Mouse (Mus musculus) CD8-positive naive resting alpha-beta T cell, adult 2 months (primary cell): ENCODE data around the gene Yap1.

Source experiments
- DNase-seq, 2 experiments: peaks; one replicate each; pipeline ENCODE4 v3.0.0; 2022; ENCODE audit warnings: low read depth in 2 of 2, low spot score in 2 of 2

The Yap1 gene

DNA sequence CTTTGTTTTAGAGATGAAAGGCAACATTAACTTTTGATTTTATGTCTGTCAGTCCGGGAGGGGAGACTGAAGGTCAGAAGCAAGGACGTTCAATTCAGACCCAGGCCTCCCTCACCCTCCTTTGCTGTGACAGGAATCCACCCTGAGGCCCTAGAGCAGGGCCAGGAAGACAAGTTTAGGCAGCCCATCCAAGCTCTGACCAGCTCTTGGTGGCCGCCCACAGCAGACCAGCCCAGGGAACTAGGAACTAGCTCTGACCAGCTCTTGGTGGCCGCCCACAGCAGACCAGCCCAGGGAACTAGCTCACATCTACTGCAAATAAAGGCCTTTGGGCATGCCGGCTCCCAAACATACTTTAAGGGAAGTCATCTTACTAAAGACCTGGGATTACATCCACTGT lies 26.8 kb downstream of the Yap1 start:
- DNase-seq: no peak

DNA sequence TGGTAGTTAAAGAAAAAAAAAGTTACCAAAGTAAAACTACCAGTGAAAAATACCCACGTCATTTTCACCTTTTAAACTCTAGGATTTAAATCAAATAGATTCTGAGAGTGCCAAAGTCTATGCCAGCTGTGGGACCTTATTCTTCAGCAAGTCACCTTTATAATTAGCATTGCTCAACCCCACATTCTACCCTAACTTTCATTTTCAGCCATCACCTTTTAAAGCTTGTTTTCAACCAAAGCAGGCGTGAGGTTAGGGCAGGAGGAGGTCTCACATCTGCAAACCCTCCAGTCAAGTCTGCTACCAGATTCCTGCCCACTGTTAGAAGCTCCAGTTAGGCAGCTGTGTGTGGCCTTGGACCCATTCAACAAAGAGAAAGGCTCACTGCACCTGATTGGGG lies 32.4 kb downstream of the Yap1 start:
- DNase-seq: no peak

DNA sequence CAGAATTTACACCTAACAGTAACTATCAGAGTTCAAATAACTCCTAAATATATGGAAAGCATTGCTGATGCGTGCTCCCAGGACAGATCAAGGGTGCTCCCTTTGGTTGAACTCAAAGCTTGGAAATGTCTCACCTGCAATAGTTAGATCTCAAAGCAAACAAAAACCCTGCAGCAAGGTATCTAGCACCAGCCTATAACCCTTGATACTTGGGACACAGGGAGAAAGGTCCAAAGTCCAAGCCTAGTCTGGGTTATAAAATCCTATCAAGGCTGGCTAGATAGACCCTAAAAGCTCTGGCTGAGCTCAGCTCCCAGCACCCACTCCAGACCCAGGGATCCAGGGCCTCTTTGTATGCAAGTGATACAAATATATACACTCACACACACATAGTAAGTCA lies 36.4 kb downstream of the Yap1 start:
- no peak for DNase-seq

DNA sequence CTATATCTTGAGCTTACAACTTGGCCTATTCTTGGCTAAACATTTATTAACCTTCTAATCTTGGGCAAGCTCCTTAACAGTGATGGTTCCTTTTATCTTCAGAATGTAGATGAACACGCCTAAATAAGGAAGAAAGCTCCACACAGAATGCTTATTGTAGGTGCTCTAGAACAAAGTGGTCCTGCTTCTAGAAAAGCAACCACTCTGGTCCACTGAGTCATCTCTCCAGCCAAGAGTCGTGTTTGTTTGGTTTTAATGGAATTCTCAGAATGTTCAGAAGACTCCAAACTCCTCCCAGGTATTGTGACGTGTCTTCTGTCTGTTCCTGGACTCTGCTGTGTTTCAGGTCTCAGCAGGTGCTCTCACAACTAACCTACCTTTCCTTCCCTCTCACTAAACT lies 38.8 kb downstream of the Yap1 start:
- no peak for DNase-seq

DNA sequence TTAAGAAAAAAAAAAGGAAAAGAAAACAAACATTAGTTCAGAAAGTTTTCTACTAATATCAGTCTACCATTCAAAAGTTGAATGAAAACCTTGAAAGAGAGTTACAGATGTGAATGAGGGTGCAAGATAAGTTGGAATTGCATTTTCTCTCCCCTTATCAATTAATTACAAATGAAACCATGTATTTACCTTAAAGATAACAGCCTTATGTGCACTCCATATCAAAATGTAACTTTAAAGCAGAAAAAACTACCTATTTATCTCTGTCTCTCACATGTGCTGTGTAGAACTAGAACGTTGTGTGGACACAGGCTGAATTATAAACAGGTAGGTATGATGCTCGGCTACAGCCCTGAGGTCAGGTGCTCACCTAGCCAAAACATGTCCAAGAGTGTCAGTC lies 40.5 kb downstream of the Yap1 start:
- DNase-seq: no peak

DNA sequence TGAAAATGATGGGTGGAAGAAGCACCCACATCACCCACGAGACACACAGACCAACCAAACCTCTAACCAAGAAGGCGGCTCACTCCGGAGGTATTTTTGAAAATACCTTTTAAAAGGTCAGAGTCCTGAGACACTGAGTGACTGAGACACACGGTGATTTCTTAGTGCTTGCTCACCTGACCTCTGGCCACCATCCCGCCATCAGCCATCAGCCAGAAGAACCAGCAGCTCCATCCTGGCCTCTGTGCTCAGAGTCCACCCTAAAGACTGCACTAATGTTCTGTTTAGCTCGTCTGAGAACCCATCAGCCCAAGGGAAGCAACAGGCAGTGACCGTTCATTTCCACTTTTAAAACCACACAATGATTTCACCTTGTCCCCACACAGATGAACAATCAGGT lies 41.5 kb downstream of the Yap1 start:
- DNase-seq: no peak

DNA sequence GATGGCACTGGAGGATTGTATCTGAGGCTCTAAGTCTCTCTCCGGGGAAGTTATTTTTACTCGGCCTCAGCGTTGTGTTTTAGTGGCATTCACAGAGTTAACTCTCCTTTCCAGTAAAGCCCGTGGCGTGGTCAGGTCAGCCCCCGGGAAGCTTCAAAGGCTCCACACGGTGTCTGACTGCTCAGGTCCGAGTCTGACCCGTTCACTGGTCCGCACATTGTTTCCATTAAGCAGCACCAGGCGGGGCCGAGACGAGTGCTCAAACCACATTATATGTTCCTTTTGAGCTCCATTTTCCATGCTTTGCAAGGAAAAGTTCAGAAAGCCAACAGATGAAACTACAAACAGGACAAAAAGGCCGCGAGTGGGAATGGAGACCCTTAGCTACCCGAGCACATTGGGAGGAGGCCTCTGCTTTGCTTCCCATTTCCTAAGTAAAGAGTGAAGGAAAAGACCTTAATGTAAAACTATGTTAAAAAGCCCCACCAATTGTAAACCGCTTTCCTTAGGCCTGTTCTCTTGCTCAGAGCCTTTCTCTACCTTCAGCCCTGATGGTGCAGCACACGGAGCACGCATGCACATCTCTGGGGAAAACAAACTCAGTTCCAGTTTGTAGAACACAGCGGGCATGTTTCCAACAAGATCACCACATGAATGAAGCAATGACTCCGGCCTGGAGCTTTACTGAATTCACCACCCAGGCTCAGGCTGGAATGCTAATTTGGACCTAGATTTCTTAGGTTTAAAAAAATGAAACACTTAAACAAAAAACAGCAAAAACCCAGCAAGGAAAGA lies 42.8 kb downstream of the Yap1 start:
- no peak for DNase-seq

DNA sequence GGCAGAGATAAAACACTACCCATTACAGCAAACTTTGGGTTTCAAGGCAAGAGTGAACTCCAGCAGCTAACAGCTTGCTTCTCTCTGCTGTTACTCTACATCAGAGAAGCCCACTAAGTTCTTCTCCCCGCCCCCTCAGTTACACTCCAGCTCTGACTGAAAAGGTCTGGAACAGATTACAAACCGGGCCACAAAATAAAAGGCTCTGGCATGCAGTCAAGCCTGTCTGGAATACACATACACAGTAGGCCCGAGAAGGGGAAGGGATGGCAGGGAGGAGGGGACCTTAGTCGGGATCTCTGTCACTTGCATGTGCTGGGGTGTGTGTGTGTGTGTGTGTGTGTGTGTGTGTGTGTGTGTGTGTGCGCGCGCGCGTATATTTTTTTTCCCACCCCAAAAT lies 44.0 kb downstream of the Yap1 start:
- DNase-seq: no peak

DNA sequence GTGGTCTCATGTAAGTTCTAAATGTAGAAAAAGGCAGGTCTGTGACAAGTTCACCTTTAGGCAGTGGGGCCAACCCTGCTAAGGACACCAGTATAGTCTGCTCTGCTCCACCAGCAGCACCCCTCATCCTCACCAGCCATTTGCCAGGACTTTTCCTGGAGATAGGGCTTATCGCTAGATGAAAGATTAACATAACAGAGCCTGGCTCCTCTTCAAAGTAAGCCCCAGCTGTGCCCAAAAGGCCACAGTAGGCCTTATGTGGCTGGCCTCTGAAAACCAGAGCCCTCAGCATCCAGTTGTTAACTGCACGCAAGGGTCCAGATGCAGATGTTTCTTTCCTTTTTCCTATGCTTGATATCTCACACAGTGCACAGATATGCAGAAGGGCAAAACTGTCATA lies 45.1 kb downstream of the Yap1 start:
- DNase-seq: no peak

DNA sequence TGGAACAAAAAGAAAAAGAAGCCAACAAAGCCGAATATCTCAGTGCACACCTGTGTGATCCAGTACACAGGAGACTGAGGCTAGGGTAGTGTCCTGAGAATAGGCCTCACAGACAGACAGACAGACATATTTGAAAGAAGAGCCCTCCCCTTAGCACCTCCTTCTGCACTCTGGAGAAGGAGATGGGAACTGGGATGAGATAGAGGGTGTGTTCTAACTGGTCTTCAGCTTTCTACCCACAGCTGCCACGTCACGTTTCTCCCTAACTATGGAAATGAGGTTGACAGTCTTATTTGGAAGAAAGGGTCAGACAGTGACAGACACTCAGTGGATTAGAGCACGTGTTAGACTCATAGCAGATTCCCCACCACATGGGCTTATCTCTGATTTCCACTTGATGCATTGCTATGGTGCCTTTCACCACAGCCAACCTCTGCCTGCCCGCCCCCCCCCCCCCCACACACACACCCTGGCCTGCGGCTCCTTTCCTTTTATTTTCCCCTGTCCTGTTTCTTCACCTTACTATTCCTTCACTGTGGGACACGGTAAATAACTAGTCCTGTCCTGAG lies 46.3 kb downstream of the Yap1 start:
- no peak for DNase-seq

DNA sequence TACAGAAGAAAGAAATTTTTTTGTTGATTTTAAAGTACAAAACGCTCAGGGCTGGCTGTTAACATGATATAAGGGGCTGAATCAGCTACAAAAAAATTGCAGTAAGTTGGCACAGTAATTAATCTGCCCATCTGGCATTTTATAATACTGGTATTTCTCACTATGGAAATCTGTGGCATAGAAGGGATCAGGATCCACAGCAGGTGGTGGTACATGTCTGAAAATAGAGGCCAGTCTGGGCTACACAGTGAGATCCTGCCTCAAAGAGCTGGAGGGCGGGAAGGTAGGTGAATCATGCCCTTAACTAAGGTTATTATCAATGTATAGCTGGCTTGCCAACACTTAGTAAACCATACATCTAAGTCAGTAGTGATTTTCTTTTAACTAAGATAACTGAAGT lies 47.0 kb downstream of the Yap1 start:
- DNase-seq: no peak

DNA sequence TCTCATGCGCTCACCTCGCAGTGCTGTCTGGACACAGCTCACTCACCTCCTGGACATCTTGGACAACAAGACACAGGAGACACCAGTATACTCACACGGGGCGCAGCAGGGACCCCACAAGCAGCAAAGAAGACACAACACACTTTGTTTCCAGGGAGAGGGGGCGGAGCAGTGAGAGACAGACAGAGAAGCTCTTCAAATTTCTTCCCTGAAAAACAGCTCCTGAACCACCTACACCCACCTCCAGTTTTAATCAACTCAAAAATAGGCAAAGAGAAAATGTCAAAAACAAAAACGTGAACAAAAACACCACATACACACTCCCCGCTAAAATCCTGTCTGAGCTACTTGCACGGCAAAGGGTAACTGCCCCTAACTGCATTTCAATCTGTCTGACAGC lies 48.0 kb downstream of the Yap1 start:
- DNase-seq: no peak

DNA sequence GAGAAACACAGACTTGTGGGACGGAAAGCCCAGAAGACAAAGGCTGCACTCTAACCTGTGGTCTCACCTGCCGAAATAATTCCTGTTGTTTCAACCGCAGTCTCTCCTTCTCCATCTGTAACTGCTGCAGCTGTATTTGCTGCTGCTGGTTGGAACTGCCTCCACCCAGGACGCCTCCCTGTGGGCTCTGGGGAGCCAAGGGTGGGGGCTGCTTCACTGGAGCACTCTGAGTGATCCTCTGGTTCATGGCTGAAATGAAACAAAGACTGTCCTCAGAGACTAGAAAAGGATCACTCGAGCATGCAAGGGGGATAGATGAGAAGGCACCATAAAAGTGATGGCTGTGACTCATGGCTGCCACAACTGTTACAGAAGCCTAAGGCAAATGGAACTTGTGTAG lies 51.5 kb downstream of the Yap1 start:
- DNase-seq: no peak

DNA sequence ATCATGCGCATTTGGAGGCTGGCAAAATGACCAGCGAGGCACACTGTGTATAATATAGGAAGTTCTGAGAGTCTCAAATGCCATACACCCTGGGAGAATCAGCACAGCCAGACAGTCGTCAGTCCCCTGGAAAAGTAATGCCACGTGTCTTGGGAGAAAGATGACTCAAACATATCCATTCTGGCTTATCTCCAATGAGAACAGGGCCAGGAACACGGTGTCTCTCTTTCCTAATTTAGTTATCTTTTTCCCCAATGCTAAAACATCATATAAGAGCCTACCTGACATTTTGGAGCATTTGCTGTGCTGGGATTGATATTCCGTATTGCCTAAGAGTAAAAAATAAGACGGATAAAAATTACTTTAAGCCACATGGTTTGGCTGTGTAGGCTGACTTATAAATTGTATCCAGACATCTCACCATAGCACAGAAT lies 54.2 kb downstream of the Yap1 start:
- DNase-seq: no peak

DNA sequence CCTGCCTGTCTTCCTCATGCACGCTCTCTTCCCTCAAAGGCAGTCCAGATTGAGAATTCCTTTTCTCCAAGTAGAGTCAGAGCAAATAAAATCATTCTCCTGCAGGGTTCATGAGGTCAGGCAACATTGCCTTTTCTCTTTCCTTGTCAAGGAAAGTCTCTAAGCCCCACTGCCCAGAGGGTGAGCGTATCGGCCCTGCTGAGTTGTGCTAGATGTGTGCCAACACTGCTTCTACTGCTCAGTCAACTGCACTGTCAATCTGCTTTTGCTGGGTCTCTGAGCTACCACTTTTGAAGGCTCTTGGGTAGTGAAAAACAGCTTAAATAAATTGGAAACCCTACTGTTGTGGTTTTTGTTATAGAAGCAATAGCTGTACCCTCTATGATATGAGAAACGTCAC lies 56.5 kb downstream of the Yap1 start:
- no peak for DNase-seq

DNA sequence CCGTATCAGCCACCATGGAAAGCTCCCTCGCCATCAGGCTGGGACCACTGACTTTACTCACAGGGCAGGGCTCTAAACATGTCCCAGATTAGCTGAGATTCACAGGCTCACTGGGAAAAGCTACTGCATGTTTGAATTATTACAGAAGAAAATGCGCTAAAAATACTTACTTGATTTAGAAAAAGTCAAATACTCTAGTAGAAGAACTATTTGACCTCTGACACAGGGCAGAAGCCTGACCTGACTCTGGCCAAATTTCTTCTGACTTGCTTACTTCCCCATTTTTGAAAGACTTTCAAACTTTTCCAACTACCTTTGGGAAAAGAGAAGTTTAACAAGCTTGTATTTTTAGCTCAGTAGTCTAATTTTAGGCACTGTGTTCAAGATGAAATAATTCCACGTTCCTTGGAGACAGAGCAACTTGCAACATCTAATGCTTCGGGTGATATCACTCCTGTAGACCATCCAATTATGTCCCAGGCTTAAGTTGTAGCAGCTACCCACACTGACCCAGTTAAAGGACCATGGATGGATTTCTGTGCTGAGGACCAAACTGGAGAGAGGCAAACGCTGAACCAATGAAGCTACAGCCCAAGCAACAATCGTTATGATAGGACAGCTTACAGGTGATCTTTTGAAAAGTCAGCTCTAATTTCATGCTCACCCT lies 60.5 kb downstream of the Yap1 start:
- DNase-seq: no peak

DNA sequence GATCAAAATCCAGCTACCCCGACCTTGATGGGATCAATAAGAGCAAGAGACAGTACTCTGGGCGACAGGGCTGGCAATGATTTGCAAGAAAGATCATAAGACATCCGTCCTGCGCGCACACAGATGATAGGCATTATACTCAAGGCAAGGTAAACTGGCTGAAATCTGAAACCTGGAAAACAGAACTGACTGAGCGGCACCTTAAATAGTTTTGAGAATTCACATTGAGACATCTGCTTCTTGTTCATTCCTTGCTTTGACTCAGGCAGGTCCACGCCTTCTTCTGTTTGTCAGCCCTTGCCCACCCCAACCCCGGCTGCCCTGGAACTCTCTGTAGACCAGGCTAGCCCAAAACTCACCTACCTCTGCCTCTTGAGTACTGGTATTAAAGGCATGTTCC lies 61.7 kb downstream of the Yap1 start:
- no peak for DNase-seq

DNA sequence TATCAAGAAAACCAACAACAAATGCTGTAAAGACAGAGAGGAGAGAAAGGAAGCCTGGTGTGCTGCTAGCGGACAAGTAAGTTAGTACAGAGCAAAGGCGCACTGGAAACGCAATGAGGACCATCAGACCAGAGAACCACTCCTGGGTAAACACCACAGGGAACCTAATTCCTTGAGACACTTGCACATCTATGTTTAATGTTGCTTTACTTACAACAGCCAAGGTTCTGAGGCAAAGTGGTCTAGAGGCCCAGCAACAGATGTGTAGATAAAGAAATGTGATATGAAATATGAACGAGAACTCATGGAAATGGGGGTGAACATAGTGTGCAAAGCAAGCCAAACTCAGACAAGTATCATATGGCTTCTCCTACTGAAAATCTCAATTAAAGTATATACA lies 64.3 kb downstream of the Yap1 start:
- no peak for DNase-seq

DNA sequence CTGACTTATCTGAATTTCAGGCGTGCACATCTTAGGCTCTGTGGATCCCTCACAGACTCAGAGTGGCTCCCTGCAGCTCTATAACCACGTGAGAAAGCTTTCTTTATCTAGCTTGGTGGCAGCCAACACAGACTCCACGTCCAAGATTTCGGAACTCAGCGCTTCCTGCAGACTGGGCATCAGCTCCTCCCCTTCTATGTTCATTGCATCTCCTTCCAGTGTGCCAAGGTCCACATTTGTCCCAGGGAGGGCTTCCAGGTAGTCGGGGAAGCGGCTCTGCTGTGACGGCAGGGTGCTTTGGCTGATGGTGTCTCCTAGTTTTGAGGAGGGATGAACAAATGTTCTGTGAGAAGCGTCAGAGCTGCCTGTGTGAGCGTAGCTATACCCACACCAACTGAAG lies 70.0 kb downstream of the Yap1 start:
- no peak for DNase-seq

DNA sequence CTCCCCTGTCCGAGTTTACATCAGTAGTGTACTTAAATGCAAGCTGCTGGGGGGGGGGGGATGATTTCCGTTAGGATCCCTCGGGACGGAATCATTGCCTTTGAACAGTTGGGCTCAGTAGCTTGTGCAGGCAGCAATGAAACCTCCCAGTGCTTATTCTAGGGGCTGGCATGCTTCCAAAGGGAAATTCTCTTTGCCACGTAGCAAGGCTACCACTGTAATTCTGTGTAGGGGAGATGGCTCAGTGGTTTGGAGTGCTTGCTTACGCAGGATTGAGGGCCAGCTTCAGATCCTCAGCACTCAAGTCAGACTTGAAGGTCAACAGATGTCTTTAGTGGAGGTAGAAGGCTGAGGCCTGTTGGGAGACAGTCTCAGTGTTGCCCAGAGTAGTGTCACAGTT lies 74.8 kb downstream of the Yap1 start:
- DNase-seq: no peak

DNA sequence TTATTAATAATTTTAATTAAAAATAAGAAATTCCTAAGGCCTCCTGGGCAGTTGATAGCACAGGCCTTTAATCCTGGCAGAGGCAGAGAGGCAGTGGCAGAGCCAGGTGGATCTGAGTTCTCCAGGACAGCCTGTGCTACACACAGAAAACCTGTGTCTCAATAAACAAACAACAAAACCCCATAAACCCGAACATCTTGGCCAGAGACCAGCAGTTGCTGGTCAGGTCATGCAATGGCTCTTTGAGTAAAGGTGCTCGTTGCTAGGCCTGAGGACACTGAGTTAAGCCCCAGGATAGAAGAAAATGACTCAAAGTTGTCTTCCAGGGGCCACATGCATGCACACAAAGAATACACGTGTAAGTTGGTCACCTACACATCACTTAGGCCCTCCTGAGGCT lies 75.5 kb downstream of the Yap1 start:
- no peak for DNase-seq

DNA sequence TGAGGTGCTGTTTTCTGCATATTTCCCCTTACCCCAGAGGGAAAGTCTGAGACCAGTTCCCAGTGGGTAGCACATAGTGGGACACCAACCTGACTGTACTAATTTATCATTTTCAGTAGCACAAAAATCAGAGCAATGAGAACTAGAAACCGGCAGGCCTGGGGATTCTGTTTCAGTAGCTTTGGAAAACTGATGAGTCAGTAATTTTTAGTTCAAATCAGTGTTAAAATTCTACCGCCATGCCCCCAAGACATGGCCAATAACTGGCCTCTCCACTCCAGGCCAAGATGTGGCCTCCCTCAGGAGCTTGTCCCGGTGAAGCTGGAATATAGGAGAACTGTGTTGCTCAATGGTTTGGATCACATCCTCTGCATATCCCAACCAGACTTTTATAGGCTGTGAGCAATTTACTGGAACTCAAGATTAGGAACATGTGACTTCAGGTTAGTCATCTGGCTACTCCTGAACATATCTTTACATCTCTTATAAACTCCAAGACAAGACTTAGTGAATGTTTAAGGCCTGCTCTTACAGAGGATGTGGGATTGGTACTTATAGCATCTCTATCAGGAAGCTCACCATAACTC lies 76.1 kb downstream of the Yap1 start:
- DNase-seq: no peak
